Mouse (Mus musculus): ENCODE measurements around the gene Rtn4ip1.
"Not testable (repeated sequence)": the region's sequence is repeated elsewhere in the genome, so short reads cannot be mapped to it uniquely, and the experiment has no call there.

The Rtn4ip1 gene

DNA sequence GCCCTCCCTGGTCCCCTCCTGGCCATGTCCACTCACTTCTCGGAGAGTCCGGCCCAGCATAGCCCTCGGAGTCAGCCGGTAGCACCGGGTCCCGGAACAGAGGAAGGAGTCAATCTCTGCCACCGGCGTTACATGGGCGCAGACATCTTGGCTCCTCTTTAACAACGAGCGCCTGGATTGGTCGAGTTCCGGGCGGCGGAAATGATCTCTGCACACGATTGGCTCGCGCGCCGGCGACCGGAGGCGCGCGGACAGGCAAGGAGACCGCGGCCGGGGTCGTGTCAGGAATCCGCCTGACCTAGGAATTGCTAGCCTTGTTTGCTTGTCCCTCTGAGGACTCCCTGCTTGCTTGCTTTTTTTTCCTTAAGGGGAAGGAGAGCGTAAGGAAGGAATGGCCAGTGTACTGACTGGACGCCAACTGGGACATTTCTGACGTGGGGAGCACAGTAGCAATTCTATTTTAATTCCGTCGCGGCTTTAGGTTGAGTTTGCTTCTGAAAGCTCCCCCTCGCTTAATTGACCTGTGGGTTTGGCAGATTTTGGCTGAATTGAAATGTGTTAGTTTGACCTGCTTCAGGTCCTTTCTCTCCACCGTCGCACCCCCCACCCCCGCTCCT, at the start of gene Rtn4ip1, which contains the start of gene Qrsl1:
Gene Rtn4ip1 (plus strand): TSS at position 230 of the 617 bp plus-strand sequence.
Gene Qrsl1 (minus strand): TSS at position 168 of the 617 bp plus-strand sequence.
- peak; percentile 93 for DNase-seq

- DNase-seq, result no peak
Measured at GRCm38 (mm10) chr10:43851898-43852297, 49.7 kb upstream of the Rtn4ip1 start.

GRCm38 (mm10) chr10:43855916-43856315, 45.7 kb upstream of the Rtn4ip1 start:
- DNase-seq, result no peak

- DNase-seq, result no peak
Measured at GRCm38 (mm10) chr10:43856351-43856750, 45.3 kb upstream of the Rtn4ip1 start.

GRCm38 (mm10) chr10:43870752-43871151, 30.9 kb upstream of the Rtn4ip1 start:
- DNase-seq, result peak; percentile 37

- DNase-seq, result no peak
Measured at GRCm38 (mm10) chr10:43871458-43871857, 30.1 kb upstream of the Rtn4ip1 start.

- no peak for DNase-seq
Measured at GRCm38 (mm10) chr10:43887676-43888075, 13.9 kb upstream of the Rtn4ip1 start.

GRCm38 (mm10) chr10:43888976-43889375, 12.6 kb upstream of the Rtn4ip1 start:
- DNase-seq, result no peak

GRCm38 (mm10) chr10:43892971-43893370, 8.6 kb upstream of the Rtn4ip1 start:
- no peak for DNase-seq

DNA sequence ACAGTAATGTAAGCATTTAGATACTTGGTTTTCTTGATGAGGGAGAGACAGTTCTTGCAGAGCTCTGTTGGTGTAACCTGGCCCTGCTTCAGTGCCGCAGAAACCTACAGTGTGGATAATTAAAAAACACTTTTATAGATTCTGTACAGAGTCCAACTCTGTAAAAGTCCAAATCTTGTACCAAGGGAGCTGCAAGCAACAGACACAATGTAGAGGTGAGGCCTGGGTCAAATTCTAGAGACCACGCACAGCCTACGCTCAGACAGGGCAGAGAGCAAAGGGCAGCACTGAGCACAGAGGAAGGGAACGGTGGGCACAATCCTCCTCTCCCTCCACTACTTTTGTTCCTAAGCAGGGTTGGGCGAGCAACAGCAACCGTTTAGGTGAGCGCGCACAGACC, 5.5 kb upstream of the Rtn4ip1 start:
- no peak for DNase-seq

GRCm38 (mm10) chr10:43898276-43898675, 3.3 kb upstream of the Rtn4ip1 start:
- no peak for DNase-seq

DNA sequence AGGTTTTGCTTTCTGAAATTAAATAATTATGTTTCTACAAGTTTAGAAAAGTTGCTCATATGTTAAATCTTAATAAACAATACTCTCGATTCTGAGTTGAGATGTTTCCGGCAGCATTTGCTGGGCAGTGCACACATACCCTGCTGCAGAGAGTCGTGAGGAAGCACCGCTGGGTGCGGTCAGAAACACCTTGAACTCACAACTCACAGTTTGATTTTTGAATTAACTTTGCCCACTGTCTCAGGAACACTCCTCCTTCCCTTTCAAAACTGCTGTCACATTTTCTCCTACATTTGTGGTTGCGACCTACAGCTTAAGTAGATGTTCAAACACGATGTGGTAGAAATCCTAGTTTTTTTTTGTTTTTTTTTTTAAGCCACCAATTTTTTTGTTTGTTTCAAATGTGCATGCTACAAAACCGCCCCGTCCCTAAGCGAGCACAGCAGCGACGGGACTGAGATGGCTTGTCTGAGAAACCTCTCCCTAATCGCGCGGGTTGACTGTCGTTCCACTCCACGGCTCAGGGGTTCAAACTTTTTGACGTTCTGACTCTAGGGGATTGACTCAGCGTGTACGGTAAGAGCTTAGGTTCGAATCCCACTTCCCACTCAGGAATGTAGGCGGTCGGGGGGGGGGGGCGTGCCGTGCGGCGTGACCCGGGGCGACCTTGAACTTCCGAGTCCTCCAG, 580 bp upstream of the Rtn4ip1 start:
- DNase-seq, result peak; percentile 10

DNA sequence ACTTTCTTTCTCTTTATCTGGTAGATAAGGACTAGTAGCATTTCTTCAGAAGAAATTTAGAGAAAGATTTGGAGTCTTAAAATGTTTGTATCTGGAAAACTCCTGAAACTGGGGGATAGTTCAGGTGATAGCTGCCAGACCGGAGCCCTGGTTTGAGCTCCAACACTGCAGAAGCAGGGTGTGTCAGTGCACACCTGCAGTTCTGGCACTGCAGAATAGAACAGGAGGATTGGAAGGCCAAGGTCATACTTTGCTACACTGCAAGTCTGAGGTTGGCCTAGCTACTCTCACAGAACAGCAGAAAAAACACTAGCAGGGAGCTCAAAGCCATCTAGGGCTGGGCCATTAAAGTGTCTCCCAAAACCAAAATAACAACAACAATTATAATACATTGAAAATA, 3.0 kb downstream of the Rtn4ip1 start:
- DNase-seq, result no peak

GRCm38 (mm10) chr10:43910032-43910872, 8.6 kb downstream of the Rtn4ip1 start:
- no peak for DNase-seq

DNA sequence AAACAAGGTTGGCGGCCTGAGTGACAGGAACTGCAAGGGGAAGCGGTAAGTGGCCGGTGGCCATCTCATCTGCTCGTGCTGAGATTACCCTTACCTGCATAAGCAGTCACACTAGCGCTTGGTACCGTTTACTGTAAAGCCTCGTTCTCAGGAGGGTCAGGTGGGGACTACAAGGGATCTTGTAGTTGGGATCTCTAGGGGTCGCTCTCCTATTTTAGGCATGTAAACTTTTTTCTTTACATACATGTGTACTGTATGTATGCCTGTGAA, 9.2 kb downstream of the Rtn4ip1 start:
- no peak for DNase-seq

- DNase-seq, result no peak
Measured at GRCm38 (mm10) chr10:43912236-43912635, 10.6 kb downstream of the Rtn4ip1 start.

GRCm38 (mm10) chr10:43916181-43916580, 14.6 kb downstream of the Rtn4ip1 start:
- DNase-seq, result no peak

DNA sequence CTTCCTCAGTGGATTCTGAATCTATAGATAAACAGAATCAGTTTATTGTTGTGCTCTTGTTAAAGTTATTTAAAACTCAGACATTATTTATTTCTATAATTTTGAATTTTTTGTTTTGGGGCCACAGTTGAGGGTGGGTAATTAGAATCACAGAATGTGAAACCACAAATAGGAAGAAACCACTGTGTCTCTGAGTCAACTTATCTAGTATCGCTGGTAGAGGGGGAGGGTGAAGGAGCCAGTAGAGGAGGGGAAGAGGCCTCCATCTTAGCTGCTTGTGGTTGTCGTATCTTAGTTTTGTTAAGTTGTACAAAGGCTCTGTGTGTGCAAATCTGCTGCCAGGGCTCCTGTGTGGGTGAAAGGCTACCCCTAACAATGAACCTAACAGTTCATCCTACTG, 15.1 kb downstream of the Rtn4ip1 start:
- no peak for DNase-seq

GRCm38 (mm10) chr10:43918696-43919608, 17.3 kb downstream of the Rtn4ip1 start:
- peak; percentile 89 for DNase-seq

GRCm38 (mm10) chr10:43923096-43923495, 21.5 kb downstream of the Rtn4ip1 start:
- DNase-seq, result no peak

DNA sequence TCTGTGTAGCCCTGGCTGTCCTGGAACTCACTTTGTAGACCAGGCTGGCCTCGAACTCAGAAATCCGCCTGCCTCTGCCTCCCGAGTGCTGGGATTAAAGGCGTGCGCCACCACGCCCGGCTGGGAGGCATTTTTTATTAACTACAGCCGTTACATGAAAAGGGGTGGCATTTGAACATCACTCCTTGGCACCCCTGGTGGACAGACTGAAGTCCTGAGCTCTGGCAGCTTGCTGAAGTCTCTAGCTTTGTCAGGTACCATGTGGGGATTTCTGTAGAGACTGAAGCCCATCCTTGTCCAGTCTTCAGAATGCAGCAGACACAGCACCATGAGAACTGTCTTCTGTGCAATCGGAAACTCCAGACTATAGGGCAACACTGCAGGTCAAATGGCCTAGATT, 24.2 kb downstream of the Rtn4ip1 start:
- DNase-seq, result not testable (repeated sequence)

GRCm38 (mm10) chr10:43927736-43928135, 26.1 kb downstream of the Rtn4ip1 start:
- no peak for DNase-seq

DNA sequence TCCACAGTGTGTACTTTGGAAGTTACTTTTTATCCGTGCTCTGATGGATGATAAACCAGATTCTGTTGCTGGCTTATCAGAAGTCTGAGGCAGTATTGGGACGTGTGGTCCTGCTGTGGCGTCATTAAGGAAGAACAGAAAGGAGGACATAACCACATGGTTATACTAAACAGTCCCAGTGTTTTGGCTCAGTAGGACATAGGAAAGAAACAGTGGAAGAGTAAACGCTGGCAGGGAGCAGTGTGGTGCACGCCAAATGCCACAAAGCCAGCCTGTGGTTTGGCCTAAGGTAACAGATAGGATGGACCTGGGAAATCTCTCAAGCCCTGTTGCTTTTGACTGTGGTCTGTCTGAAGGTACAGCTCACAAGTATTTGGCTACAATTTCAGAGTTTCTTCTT, 27.0 kb downstream of the Rtn4ip1 start:
- DNase-seq, result no peak

All from thymus, postnatal 25 days (tissue).